Mouse (Mus musculus): ENCODE data around the gene Thumpd3.

DNA sequence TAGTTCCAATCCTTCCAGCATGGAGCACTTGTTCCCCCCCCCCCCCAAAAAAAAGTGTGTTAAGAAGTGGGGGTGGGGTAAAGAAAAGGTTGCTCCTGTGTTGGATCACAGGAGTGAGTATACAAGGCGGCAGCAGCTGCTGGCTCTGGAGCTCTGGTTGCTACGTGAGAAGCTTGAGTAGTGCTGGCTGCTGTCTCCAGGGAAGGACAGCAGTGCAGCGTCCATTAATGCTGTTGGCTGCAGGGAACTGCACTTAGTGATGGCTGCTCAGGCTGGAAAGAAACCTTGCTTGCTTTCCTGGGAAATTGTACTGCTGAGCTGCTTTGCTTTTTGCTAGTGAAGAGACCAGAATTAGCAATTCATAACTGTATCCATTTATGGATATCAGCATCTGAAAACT lies 33.5 kb downstream of the Thumpd3 start:
- TF ChIP-seq EP300 (IDR thresholded peaks at IDR 0.05; ENCODE audit: low read depth in 1 of 2, low read length in 2 of 2), result no peak
- no peak for TF ChIP-seq NELFE (IDR thresholded peaks at IDR 0.05; ENCODE audit: low read depth, low read length)
- no peak for TF ChIP-seq ZKSCAN1 (IDR thresholded peaks at IDR 0.05; ENCODE audit: low read depth, low read length)
- TF ChIP-seq TCF12 (IDR thresholded peaks at IDR 0.05; ENCODE audit: low read depth, low read length), result no peak
- TF ChIP-seq USF1 (IDR thresholded peaks at IDR 0.05; ENCODE audit: low read depth, low read length), result no peak
- no peak for TF ChIP-seq CTCF (IDR thresholded peaks at IDR 0.05 in 2 of 3, conservative IDR thresholded peaks at IDR 0.05 in 1 of 3; ENCODE audit: control insufficient read depth in 1 of 3, insufficient read depth in 1 of 3, low read depth in 2 of 3, low read length in 3 of 3, poor library complexity in 1 of 3, severe bottlenecking in 1 of 3)
- TF ChIP-seq POLR2A (IDR thresholded peaks at IDR 0.05; ENCODE audit: control insufficient read depth in 1 of 2, insufficient read depth in 1 of 2, low read depth in 1 of 2, low read length in 2 of 2, poor library complexity in 1 of 2), result no peak
- no peak for TF ChIP-seq ZC3H11A (IDR thresholded peaks at IDR 0.05; ENCODE audit: low read depth, low read length)
- TF ChIP-seq POLR2AphosphoS2 (IDR thresholded peaks at IDR 0.05; ENCODE audit: low read length), result no peak
- no peak for TF ChIP-seq TAL1 (IDR thresholded peaks at IDR 0.05; ENCODE audit: low read length)
- no peak for TF ChIP-seq MEF2A (IDR thresholded peaks at IDR 0.05; ENCODE audit: extremely low read depth, insufficient replicate concordance, low read depth, low read length, poor library complexity, severe bottlenecking)
- TF ChIP-seq CHD2 (IDR thresholded peaks at IDR 0.05; ENCODE audit: low read length), result no peak
